Mouse (Mus musculus): ENCODE measurements around the gene Ppfia3.

Gene Ppfia3

GRCm38 (mm10) chr7:45353041-45353440 is 13.8 kb downstream of the Ppfia3 start:
- in situ Hi-C loops (cut with MboI, MseI), result no loop called here

- in situ Hi-C loops (cut with MboI, MseI), result no loop called here
These were observed 19.9 kb downstream of the Ppfia3 start for GRCm38 (mm10) chr7:45346905-45347304.

GRCm38 (mm10) chr7:45343543-45343942 is 23.3 kb downstream of the Ppfia3 start:
- in situ Hi-C loops (cut with MboI, MseI), result no loop called here

- in situ Hi-C loops (cut with MboI, MseI), result no loop called here
These were observed 24.7 kb downstream of the Ppfia3 start for GRCm38 (mm10) chr7:45342081-45342480.

- in situ Hi-C loops (cut with MboI, MseI), result no loop called here
These were observed 25.5 kb downstream of the Ppfia3 start for GRCm38 (mm10) chr7:45341303-45341702.

- in situ Hi-C loops (cut with MboI, MseI), result no loop called here
These were observed 26.1 kb downstream of the Ppfia3 start for GRCm38 (mm10) chr7:45340669-45341068.

- in situ Hi-C loops (cut with MboI, MseI), result no loop called here
These were observed 26.8 kb downstream of the Ppfia3 start for GRCm38 (mm10) chr7:45340066-45340442.

- in situ Hi-C loops (cut with MboI, MseI), result no loop called here
These were observed 27.3 kb downstream of the Ppfia3 start for GRCm38 (mm10) chr7:45339410-45340065.

GRCm38 (mm10) chr7:45338161-45338911 is 28.5 kb downstream of the Ppfia3 start:
- in situ Hi-C loops (cut with MboI, MseI), result no loop called here

- in situ Hi-C loops (cut with MboI, MseI), result no loop called here
These were observed 29.4 kb downstream of the Ppfia3 start for GRCm38 (mm10) chr7:45337469-45337868.

- in situ Hi-C loops (cut with MboI, MseI), result no loop called here
These were observed 30.5 kb downstream of the Ppfia3 start for GRCm38 (mm10) chr7:45336319-45336718.

- in situ Hi-C loops (cut with MboI, MseI), result no loop called here
These were observed 31.8 kb downstream of the Ppfia3 start, which contains the start of gene Hrc for GRCm38 (mm10) chr7:45335056-45335455. TSS of gene Hrc (plus strand) at chr7:45335290.

- in situ Hi-C loops (cut with MboI, MseI), result no loop called here
These were observed 32.2 kb downstream of the Ppfia3 start for GRCm38 (mm10) chr7:45334605-45335004.

- in situ Hi-C loops (cut with MboI, MseI), result no loop called here
These were observed 33.3 kb downstream of the Ppfia3 start, which contains the start of gene Trpm4 for GRCm38 (mm10) chr7:45333431-45333982. TSS of gene Trpm4 (minus strand) at chr7:45333780.

GRCm38 (mm10) chr7:45332685-45333425 is 34.0 kb downstream of the Ppfia3 start:
- in situ Hi-C loops (cut with MboI, MseI), result no loop called here

GRCm38 (mm10) chr7:45331502-45331901 is 35.3 kb downstream of the Ppfia3 start:
- in situ Hi-C loops (cut with MboI, MseI), result no loop called here

- in situ Hi-C loops (cut with MboI, MseI), result no loop called here
These were observed 37.9 kb downstream of the Ppfia3 start for GRCm38 (mm10) chr7:45328841-45329475.

GRCm38 (mm10) chr7:45325800-45326199 is 41.0 kb downstream of the Ppfia3 start:
- in situ Hi-C loops (cut with MboI, MseI), result no loop called here

- in situ Hi-C loops (cut with MboI, MseI), result no loop called here
These were observed 43.8 kb downstream of the Ppfia3 start for GRCm38 (mm10) chr7:45323069-45323468.

- in situ Hi-C loops (cut with MboI, MseI), result no loop called here
These were observed 44.6 kb downstream of the Ppfia3 start for GRCm38 (mm10) chr7:45322245-45322644.

GRCm38 (mm10) chr7:45316536-45316935 is 50.3 kb downstream of the Ppfia3 start:
- in situ Hi-C loops (cut with MboI, MseI), result loop anchor here (5.0 kb wide), 1 partner anchor 81 kb away; the partner anchor contains the start of gene Snrnp70

Measured in T-helper 1 cell (primary cell).